Mouse (Mus musculus) common myeloid progenitor, adult 5-6 weeks (primary cell): ENCODE data around the gene Iars. TPM values are rescaled to one million over a fixed set of nuclear protein-coding genes. Genes with fewer than 3 reads are reported as not detected.

ENCODE experiments used
- ATAC-seq: replicated peaks from 2 replicates; pipeline ENCODE4 v1.8.0; 2016; ENCODE audit warnings: low read depth, mild to moderate bottlenecking, moderate TSS enrichment, inconsistent platforms; ENCODE audit not compliant: poor library complexity, severe bottlenecking
- total RNA-seq: library from RNA; stranded (forward); fragments of 200-1000, 187-1606 nt; gene quantifications from 2 replicates; pipeline ENCODE4 v1.2.3, GENCODE M21; 2017

Gene Iars
- total RNA-seq, 1 experiment from 2014 or later, result 87.6 TPM

- no peak for ATAC-seq
Observed at GRCm38 (mm10) chr13:49719310-49719709, 37.4 kb downstream of the Iars start.

GRCm38 (mm10) chr13:49736430-49736829 is 54.5 kb downstream of the Iars start:
- ATAC-seq, result no peak

GRCm38 (mm10) chr13:49738011-49738410 is 56.1 kb downstream of the Iars start:
- 0 out of 2 replicates have a peak, but pooled peaks have one; percentile 15 for ATAC-seq

- ATAC-seq, result no peak
Observed at GRCm38 (mm10) chr13:49741285-49742040, 59.6 kb downstream of the Iars start.

GRCm38 (mm10) chr13:49756591-49756990 is 74.7 kb downstream of the Iars start:
- no peak for ATAC-seq

GRCm38 (mm10) chr13:49757966-49758365 is 76.1 kb downstream of the Iars start:
- no peak for ATAC-seq

GRCm38 (mm10) chr13:49760675-49761074 is 78.8 kb downstream of the Iars start:
- ATAC-seq, result no peak

GRCm38 (mm10) chr13:49762208-49762607 is 80.3 kb downstream of the Iars start:
- ATAC-seq, result no peak

GRCm38 (mm10) chr13:49765306-49765705 is 83.4 kb downstream of the Iars start:
- ATAC-seq, result no peak

GRCm38 (mm10) chr13:49766269-49766668 is 84.4 kb downstream of the Iars start:
- ATAC-seq, result no peak

GRCm38 (mm10) chr13:49768048-49768447 is 86.1 kb downstream of the Iars start:
- ATAC-seq, result peak; percentile 67

GRCm38 (mm10) chr13:49769111-49769510 is 87.2 kb downstream of the Iars start:
- ATAC-seq, result no peak

GRCm38 (mm10) chr13:49771536-49771935 is 89.6 kb downstream of the Iars start:
- peak; percentile 49; the same call in 1 of the 2 replicates for ATAC-seq

Other genes starting within 250 kb of the Iars start
- gene Tes3-ps, start 188.8 kb upstream of the Iars start, total RNA-seq, result 10.0 and 10.6 TPM in 2 replicates
- gene Ecm2, start 177.3 kb upstream of the Iars start, total RNA-seq, result 0.09 and 0.10 TPM in 2 replicates
- not detected in 2 replicates for gene Aspn, start 137.7 kb upstream of the Iars start, total RNA-seq
- not detected in 2 replicates for gene Omd, start 99.6 kb upstream of the Iars start, total RNA-seq
- gene Ogn, start 74.1 kb upstream of the Iars start, total RNA-seq, result 0.37 and 0.39 TPM in 2 replicates
- gene Cenpp, start 29.3 kb upstream of the Iars start, total RNA-seq, result 31.6 and 40.2 TPM in 2 replicates
- 55.2 and 79.7 TPM in 2 replicates for gene Nol8, start 29.0 kb upstream of the Iars start, total RNA-seq
- gene Gm30302, start 116.9 kb downstream of the Iars start, total RNA-seq, result not detected in 2 replicates